ENCODE assay signal across 11 mouse cellular contexts in the genomic region with DNA sequence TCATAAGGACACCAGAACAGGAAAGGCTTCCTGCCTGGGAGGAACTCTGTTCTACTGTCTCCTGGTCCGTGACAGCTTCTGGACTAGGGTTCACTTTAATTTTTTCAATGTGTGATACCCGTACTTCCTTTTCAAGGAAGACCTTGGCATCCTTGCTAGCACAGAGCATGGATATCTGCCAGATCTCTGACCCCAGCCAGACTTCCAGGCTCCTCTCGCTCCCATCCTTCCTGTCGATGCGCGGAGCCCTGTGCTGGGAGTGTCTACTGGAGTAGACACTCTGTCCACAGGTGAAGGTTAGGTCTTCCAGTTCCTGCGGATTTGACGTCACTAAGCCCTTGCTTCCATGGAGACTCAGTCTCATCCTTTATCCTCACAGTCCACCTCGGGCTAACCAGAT. TPM values are rescaled to one million over a fixed set of nuclear protein-coding genes. Genes with fewer than 3 reads are reported as not detected.
DNase-seq lines count a peak whose midpoint lies in the region; ATAC-seq and TF ChIP-seq lines count a peak whose summit lies in the region.
"Had no signal": no experiment of that assay in that cellular context is flagged by ENCODE, and none has a peak within 500 bp of the region (broad histone marks: within the 10 kb centered on the region; RNA-seq: fewer than 3 reads in every experiment).

No protein-coding gene starts in this region.

- TF ChIP-seq EP300 in heart, adult 2 months (IDR thresholded peaks at IDR 0.05; ENCODE audit: insufficient read depth, low read depth, low read length), result 0 out of 2 replicates have a peak, but pooled peaks have one; percentile 50

- H3K36me3 ChIP-seq in heart, adult 2 months (ENCODE audit: control insufficient read depth, insufficient read depth, low read length), result peaks cover 8% of the 10 kb centered on the region
- H3K36me3 ChIP-seq in kidney, postnatal 0 days (ENCODE audit: insufficient read depth, low read length), result no peaks in the 10 kb centered on the region

- intact Hi-C loops in heart, adult 2 months (cut with DNase I), result loop anchor here (2.0 kb wide), 1 partner anchor 47 kb away; the partner anchor contains the start of gene Plpp1

- peak in 1 of 2 experiments; percentile 53 for DNase-seq in heart, adult 2 months
- no peak for DNase-seq in heart, adult 8-10 months (ENCODE audit: low spot score)
- DNase-seq in kidney, postnatal 0 days (ENCODE audit: low spot score), result peak; percentile 56
- DNase-seq in lung, postnatal 14 days, result peak; percentile 71
- DNase-seq in gastrocnemius, adult 8-10 months (ENCODE audit: low spot score in 2 of 2), result no peak
- no peak for DNase-seq in spleen, postnatal 10 days (ENCODE audit: low spot score in 2 of 2)
- DNase-seq in urinary bladder, adult 2 months (ENCODE audit: low spot score), result no peak
- DNase-seq: cerebellum, adult 2 months; thymus, adult 2 months had no signal

- no peaks in the 10 kb centered on the region for H3K27me3 ChIP-seq in heart, adult 2 months (ENCODE audit: control insufficient read depth, insufficient read depth, low read length)
- H3K27me3 ChIP-seq in kidney, postnatal 0 days (ENCODE audit: insufficient read depth, low read length), result no peaks in the 10 kb centered on the region

- TF ChIP-seq POLR2A in heart, adult 2 months (IDR thresholded peaks at IDR 0.05; ENCODE audit: insufficient read depth, low read depth, low read length), result no peak

- H3K4me1 ChIP-seq in heart, adult 2 months (ENCODE audit: control insufficient read depth, insufficient read depth, low read length), result peaks cover 32% of the 10 kb centered on the region
- peaks cover 36% of the 10 kb centered on the region for H3K4me1 ChIP-seq in brown adipose tissue, adult 24 weeks (ENCODE audit: control insufficient read depth, insufficient read depth, insufficient read length, low read length)
- H3K4me1 ChIP-seq in kidney, postnatal 0 days (replicated peaks; ENCODE audit: insufficient read depth, low read length), result peaks cover 15% of the 10 kb centered on the region; the same call in 1 of the 2 replicates

- peak overlapping the region; percentile 92 for H3K27ac ChIP-seq in heart, adult 2 months
- H3K27ac ChIP-seq in brown adipose tissue, adult 24 weeks (replicated peaks; ENCODE audit: low read depth, low read length), result peak overlapping the region; percentile 98
- H3K27ac ChIP-seq in kidney, postnatal 0 days, result peak overlapping the region; percentile 48; the same call in 1 of the 2 replicates

- no peak overlapping the region for H3K4me3 ChIP-seq in heart, adult 2 months
- no peak overlapping the region for H3K4me3 ChIP-seq in brown adipose tissue, adult 24 weeks (ENCODE audit: insufficient read depth, low read depth, low read length)
- H3K4me3 ChIP-seq in kidney, postnatal 0 days (replicated peaks; ENCODE audit: low read depth, low read length), result no peak overlapping the region

- no peak for TF ChIP-seq CTCF in heart, adult 2 months (IDR thresholded peaks at IDR 0.05)
- no peak for TF ChIP-seq CTCF in kidney, postnatal 0 days (IDR thresholded peaks at IDR 0.05; ENCODE audit: low read depth)

- H3K79me2 ChIP-seq in heart, adult 2 months (replicated peaks; ENCODE audit: control insufficient read depth, insufficient read depth, low read length), result no peaks in the 10 kb centered on the region

- WGBS in heart, adult 2 months, result 48% methylated on average over 9 of the region's 9 CpGs
- 73% methylated on average over 9 of the region's 9 CpGs for WGBS in kidney, postnatal 0 days

- H3K9me3 ChIP-seq in kidney, postnatal 0 days (replicated peaks; ENCODE audit: low read length), result no peaks in the 10 kb centered on the region

- H3K9ac ChIP-seq in heart, adult 2 months (ENCODE audit: low read depth, low read length), result no peak overlapping the region
- H3K9ac ChIP-seq in kidney, postnatal 0 days (ENCODE audit: low read depth, low read length), result no peak overlapping the region

- ATAC-seq in kidney, postnatal 0 days (replicated peaks; ENCODE audit: low FRiP score, low read depth), result no peak; the same call in 1 of the 2 replicates
- ATAC-seq: midbrain, embryonic 16.5 days had no signal

- H3K4me2 ChIP-seq in kidney, postnatal 0 days (ENCODE audit: low read length), result no peak overlapping the region

RNA-seq across cellular contexts. Expression of gene Plpp1, which starts 47.1 kb away (rescaled TPM):
- 10 to 100 TPM; 51.5 to 51.6 TPM for total RNA-seq in heart, adult 2 months (2021)
- 70.0 and 106 TPM in 2 replicates for polyA plus RNA-seq in heart, adult 2 months (2012; rRNA removed)
- total RNA-seq in heart, adult 8-10 months (2022), result 10 to 100 TPM; 36.4 to 44.4 (median 39.3) TPM
- 10.1 and 15.5 TPM in 2 replicates for polyA plus RNA-seq in brown adipose tissue, adult 24 weeks (2012; ENCODE audit: insufficient read depth, insufficient read length, missing spikeins)
- polyA plus RNA-seq in kidney, postnatal 0 days (2015; fragmentation: Nextera tagmentation; extraction: Ambion mirVana), result 135 TPM in 2 replicates
- total RNA-seq in gastrocnemius, adult 8-10 months (2022), result 10 to 100 TPM; 33.7 to 45.4 (median 40.9) TPM
- polyA plus RNA-seq in urinary bladder, adult 2 months (2012; rRNA removed), result 139 and 141 TPM in 2 replicates

Comparison
In these comparisons a context has a peak if more than half of its experiments do, and no peak if none do; other contexts are left out.
1. DNase-seq: peak in kidney, postnatal 0 days (single experiment) and lung, postnatal 14 days (single experiment); none in heart, adult 8-10 months (single experiment), gastrocnemius, adult 8-10 months (0 of 2), spleen, postnatal 10 days (0 of 2) and urinary bladder, adult 2 months (single experiment).
2. H3K27ac ChIP-seq: peak in every context shown above with its lines; median percentile 98 in brown adipose tissue, adult 24 weeks; 92 in heart, adult 2 months; 48 in kidney, postnatal 0 days.